Mouse (Mus musculus) R1 (cell line): ENCODE measurements around the gene Prkch.

Experiments used
- DNase-seq: peaks from one replicate; pipeline ENCODE4 v3.0.0-alpha.2; 2018; ENCODE audit warnings: low read depth, low spot score

Gene Prkch

DNA sequence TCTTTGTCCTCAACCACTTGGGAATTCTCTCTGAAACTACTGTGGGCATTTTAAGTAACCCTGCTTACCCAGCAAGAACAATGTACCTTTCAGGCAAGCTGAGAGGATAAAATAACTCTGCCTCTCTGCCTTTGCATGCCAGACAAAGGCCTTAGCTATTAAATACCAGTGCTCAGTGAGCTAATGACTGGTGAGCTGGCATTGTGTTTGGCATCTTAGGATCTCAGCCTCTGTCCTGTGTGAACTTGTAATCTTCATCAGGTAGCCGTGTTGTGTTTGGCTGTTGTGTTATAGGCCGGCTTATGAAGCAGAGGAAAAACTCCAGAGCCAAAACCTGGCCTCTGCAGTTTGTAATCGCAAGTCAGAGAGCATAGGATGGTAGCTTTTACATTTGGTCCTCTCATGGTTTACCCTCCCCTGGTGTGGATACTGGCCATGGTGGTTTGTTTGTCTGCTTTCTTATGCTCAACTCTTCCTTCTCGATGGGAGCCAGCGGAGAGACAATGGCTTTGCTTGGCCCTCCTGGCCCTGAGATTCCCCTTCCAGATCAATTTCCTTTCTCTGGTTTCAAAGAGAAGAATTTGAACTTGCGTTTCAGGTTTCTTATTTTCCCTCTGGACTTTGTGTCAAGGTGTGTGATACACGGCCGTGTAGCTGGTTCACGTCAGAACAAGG is 170.0 kb downstream of the Prkch start:
- DNase-seq = no peak

DNA sequence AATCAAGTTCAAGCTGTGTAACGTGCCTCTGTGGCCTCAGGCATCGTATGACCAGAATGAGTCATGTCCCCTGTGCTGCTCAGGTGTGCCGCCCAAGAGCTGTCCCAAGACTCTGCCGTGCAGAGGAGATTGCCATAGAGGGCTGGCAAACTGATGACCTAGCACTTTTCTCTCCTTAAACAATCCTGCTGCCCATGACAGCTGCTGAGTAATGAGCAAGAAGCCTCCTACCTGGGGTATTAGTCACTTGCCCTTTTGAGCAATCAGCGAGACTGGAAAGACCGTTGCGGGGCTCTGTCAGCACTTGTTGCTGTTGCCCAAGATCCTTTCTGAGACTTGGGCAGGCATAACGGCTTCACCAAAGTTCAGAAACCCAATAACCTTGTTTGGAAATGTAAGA is 171.1 kb downstream of the Prkch start:
- DNase-seq = no peak

DNA sequence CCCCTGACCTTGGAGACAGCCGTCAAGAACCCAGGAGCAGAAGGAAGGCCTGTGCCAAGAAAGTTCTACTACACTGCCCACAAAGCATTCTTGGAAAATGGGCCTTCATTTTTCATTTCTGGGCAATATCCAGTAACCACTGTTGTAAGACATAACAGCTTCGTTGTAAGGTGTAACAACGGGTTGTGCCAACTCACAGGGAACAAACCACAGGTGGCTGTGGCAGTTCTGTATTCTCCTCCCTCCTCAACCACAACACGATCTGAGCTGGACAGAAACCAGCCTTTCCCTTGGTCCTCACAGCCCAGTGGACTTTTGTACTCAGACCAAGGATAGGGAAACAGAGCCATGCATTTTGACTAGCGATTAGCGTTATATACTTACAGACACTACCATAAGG is 171.9 kb downstream of the Prkch start:
- no peak for DNase-seq

DNA sequence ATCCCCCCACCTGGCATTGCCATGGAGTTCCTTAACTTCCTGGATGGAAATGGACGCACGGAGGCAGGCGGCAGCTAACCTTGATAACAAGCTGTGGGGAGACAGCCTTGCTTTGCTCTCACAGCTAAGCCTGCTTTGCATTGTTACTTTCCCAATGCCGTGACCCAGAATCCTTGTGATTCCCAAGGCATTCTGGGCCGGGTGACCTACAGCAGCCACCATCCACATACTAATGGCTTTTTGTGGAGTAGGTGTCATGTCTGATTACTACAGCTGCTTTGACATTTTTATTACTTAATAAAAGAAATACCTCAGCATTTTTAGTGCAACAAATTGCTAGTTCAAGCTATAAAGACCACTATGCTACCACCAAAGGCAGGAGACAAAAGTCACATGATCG is 177.4 kb downstream of the Prkch start:
- DNase-seq = no peak

DNA sequence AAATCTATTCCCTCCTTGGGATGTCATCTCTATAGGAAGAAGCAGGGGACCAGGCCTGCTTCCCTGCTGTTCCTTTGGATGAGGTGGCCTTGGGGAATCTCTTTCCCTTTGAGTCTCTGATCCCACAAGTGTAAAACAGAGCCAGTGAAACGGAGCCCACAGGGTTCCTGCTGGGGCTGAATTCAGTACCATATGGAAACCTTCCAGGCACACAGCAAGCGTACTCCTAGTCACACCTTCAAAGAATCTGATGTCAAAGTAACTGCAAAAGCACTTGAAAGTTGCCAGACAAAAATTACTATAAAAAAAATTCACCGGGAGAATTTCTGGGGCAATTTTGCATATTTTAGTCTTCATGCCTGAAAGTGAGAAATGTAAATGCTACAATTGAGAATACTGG is 178.2 kb downstream of the Prkch start:
- DNase-seq = peak; percentile 86

DNA sequence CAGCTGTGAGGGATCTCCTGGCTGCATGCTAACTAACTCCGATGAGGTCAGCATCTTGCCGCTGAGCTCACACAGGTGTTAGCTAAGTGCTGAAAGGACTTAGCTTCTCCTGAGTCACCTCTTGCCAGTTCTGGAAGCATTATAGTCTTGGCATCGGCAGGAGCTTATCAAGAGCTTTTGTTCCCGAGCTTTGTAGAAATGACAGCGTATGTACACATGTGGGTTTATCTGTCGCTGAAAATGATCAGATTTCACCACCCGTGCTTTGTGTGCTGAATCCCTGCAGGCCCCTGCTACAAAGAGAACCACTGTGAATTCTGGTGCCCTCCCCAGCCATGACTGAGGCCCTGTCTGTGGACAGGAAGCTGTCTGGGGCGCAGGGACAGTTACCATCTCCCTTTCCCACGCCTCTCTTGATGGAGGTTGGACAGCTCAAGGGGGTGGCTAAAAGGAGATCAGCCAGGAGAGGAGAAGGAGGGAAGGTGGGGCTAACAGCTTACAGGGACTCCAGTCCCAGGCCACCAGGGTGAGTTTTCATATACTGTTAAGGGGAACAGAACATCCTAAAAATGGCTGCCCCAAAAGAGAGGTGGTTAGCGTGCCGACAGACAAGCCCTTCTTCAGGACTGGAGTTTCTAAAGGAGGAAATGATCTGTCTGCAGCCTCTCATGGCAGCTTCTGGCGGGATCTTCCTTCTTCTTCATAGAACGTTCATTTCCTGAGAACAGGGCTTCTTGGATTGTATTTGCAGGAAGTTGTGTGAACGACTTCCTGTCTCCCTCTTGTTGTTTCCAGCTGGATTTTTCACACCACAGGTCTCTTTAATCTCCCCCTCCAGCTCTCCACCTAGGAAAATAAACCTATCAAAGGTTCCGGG is 180.3 kb downstream of the Prkch start:
- no peak for DNase-seq

DNA sequence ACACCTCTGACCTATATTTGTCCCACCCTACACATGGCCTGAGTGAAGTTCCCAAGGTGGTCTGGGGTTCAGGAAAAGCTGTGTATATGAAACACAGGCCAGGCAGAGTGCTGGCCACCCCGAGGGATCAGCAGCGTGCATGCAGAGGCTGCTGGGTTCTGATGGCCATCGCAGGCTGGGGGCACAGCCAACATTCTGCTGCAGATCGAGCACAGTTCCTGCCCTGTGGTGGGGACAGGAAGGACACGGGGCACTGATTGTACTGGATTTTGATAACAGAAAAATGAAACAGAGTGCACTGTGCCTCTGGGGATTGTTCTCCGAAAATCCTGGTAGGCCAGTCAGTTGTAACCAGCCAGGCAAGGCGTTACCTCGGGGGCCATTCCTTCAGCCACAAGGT is 181.6 kb downstream of the Prkch start:
- no peak for DNase-seq

DNA sequence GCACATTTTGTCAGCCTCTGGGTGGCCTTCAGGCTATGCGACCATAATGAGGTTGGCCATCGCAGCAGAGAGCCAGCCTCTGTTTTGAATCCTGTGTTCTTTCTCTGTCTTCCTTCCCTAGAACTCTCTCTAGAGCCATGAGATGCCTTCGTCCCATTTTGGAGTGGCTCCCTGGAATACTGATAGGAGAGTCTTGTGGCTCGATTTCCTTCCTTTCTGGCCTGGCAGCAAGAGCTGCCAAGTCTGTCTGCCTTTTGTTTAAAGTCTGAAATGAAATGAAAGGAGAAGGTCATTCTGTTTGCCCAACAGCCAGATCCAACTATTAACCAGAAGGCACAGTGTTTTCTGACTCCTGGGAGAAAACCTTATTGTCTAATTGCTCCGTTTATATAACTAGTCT is 184.2 kb downstream of the Prkch start:
- no peak for DNase-seq

DNA sequence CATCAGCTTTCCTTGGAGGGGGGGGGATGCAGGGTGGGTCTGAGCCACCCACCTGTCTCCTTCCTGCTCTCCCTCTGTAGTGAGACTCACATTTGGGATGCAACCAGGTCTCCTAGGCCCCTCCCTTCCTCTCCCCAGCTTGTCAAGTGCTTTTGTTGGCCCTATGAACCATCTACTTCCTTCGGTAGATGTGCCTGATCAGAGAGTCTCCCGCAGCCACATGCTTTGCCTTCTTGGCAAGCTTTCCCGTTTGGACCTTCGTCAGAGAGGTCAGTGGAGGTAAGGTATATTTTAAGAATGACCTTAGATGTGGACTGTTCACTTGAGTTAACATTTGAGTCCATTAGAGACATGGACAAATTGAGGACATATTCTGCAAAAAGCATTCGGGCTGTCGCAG is 184.9 kb downstream of the Prkch start:
- no peak for DNase-seq

DNA sequence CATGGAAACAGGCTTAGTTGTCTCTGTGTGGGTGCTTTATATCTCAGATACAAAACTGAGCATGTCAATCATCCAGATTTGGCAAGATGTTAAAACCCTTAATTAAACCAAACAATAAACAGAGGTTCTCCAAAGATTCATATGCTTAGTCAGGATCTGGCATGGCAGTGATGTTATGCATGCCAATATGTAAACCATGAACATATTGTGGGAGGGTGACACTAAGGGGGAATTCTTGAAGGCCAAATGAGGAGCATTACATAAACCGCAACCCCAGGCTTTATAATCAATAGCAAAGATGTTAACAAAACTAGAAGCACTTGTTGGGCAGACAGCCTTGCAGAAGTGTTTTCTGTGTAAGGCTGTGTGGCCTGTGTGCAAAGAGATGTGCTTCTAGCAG is 186.2 kb downstream of the Prkch start:
- DNase-seq = no peak

DNA sequence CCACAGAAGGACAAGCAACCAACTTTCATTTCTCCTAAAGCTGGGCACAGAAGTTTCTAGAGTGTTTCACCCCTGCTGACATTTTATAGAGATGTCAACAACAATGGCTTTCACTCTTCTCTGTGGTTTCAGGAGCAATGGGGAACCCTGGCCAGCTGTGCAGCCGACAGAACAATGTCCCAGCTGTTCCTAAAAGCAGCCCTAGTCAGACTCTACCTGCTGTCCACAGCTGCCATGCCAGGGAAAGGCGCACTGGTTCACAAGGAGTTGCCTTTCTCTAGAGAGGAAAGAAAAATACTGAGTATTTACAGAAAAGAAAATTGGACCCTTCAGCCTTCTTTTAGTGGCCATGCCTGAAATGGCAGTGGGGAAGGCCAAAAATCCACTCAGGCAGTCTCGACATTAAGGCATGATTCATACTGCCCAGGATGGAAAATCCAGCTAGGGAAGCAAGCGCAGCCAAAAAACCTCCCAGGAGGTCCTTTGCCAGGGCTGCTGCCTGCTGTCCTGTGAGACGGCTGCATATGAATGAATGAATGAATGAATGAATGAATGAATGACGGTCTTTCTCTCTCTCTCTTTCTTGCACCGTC is 190.3 kb downstream of the Prkch start:
- DNase-seq = no peak

DNA sequence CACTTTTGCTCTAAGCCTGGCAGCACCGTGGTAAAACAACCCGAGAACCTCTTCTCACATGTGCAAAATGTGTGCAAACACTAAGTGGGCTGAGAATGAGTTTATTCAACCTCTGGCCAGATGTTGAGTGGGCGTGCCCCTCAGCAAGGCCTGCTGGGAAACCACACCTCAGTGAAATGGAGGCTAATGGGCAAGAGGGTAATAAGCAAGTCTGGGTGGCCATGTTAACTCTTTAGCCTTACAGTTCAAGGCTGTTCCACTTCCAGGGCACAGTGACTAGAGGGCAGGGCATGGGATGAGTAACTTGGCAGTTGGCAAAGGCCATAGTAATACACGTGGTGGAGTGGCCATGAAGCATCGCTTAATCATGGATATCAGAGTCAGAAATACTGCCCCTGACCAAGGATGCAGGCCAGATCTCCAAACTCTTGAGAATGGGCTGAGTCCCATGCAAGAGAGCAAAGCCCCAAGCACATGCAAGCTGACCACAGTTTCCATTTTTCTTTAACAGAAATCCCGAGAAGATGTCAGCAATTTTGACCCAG is 191.9 kb downstream of the Prkch start:
- no peak for DNase-seq

DNA sequence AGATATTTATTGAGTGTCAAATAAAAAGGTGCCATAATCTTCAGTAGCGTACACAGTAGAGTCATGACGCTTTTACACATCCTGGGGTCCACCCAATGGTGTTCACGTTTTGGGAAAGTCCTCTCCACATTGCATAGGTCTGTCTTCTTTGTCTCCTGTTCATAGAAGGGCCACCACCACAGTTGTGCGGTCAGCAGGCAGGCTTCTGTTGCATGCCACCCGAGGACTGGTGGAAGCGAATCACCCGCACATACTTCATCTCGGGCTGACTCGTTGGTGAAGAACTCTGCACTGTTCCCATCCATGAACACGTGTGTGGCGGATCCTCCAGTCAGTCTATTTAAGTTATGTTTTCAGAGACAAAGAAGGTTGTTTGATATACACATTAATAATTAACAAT is 193.1 kb downstream of the Prkch start:
- no peak for DNase-seq

DNA sequence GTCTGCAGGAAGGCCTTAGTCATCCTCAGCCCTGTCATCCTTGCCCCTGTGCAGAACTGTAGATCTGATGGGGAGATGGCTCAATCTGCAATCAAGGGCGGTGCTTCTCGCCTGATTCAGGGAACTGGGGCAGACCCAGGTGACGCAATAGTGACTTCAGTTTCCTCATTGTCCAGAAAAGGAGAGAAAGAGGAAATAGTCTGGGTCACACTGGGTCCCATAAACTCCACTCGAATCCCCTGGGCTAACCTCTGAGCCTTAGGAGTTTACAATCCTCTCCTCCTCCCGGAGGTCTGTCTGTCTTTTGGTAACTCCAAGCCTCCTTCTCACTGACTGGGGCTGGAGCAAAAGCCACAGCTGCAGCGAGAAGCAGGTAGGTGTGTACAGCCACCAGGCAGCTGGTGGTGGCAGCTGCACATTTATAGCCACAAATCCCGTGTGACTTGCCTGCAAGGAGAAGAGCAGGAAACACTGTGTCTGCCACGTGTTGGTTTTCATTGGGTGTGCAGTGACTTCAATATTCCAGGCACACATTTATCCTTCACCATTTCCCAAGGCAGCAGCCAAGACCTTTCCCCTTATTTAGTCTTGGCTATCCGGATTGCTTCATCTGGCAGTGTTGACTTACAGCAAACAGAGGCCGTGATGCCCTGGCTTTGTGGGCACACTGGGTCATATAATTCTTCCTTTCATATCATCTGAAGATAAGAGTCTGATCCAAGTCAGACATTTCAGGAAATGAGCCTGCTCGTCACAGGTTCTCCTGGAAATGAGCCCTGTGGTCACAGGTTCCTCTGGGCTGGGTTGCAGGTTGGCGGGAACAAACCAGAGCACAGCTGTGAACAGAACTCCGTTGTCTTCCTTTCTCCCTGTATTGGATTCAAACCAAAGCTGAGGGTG is 195.0 kb downstream of the Prkch start:
- DNase-seq = no peak

DNA sequence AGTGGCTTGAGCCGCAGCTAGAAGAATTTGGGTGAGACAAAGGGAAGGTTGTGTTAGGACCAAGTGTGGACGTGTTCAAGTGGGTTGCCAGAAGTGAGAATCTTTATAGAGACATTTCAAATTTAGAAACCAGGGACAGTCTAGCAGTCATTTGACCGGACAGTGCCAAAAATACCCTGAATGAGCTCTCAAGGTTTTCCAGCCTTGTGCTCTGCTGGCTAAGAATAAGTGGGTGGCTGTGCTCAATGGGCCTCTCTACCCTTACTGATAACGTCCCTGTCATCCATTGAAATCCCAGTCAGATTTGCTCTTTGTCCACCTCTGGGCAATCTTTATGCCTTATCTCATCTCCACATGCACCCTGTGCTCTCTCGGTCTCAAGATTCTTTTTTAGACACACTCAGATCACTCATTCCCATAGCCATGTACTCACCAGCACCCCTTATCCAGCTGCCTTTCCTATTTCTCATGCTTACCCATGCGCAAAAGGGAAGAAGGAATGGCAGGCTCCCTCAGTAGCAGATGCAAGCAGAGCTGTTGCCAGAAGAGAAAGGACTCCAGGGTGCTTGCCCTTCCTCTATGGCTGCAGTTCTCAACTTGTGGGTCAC is 196.9 kb downstream of the Prkch start:
- no peak for DNase-seq

DNA sequence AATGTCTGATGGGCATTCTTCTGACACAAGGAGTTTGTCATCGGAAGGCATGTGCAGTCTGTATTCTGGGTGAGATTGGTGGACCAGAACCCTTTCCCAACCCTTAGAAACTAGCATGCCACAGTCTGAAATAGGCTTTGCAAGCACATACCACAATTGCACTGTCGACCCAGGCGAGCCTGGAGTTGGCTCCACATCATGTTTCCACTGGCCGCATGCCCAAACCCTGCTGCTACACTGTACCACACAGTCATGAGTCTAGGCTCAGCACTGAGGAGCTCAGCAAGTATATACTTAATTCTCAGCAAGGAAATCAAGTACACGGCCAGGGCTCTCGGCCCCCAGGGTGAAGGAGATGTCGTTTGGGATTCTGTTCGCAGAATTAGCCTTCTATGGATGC is 202.3 kb downstream of the Prkch start:
- DNase-seq = no peak

DNA sequence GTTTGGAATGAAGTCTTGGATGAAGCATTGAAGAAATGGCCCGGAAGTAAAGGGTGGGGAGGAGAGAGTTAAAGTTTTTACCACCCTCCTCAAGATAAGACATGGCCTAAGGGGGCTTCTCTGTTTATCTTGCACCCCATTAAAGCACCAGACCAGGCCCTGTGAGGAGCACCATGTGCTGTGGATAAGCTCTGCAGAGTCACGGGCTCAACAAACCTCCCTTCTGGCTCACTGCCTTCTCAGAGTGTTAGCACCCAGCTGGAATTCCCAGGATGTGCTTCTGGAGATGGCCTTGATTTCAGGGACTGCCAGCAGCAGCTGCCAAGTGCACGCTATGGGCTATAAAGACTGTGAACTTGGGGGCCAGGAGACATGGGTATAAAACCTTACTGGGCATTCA is 204.3 kb downstream of the Prkch start:
- DNase-seq = no peak

DNA sequence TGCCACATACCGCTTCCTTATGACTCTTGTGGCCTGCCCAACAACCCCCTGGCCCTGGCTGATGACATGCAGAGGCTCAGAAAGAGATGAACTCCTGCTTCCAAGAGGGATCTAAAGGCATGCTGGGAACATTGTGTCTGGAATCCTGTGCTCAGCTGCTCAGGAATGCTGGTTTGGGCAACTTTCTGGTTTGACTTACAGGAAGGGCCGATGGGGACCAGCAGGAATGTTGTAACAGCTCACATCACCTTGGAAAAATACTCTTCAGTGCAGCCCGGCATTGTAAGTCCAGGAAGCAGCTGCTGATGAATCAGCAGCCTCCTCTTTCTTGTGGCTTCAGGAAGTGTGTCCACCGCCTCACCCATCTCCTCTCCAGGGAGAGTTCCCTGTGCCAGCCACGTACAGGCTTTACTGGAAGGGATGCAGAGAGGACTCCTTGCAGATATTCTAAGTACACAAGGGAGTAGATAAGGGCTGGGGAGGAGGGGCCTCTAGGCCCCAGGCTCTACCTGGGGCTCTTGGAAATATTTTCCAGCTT is 206.0 kb downstream of the Prkch start:
- peak; percentile 40 for DNase-seq

DNA sequence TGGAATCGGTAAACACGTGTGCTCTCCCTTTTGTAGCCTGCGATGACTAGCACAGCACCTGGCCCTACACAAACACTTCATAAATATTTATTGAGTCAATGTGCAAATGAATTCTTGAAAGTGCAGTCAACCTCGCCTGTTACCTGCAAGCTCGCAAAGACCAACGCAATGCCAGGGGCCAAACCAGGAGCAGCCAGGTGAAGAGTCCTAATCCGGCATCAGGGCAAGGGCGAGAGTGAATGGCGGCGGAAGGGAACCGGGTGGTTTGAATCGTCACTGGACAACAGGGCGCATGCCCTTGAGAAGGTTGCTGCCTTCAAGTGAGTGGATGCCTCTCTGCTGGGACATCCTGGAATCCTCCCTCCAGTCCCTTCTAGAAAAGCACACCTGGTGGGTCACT is 208.6 kb downstream of the Prkch start:
- peak; percentile 25 for DNase-seq

DNA sequence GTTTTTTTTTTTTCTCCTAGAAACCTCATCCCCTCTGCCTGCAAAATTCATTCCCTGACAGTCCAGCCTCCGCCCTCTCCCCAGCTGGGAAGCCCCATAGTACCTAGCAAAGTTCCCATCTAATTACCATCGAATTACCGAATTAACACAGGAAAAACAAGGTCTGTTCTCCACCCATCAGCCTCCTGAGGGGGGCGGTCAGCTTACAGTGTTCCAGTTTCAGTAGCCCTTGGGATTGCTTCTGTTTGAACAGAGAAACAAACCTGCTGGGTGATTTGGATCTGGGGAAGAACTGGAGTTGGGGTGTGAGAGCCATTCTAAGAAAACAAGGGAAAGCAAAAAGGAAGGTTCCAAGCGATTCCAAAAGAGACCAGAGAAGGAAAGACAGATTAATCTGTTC is 209.1 kb downstream of the Prkch start:
- DNase-seq = no peak
